In genomic region chr10:107233221-107233620, GRCm38 (mm10) we compare ENCODE assay signal across 16 mouse cellular contexts. TPM values are rescaled to one million over a fixed set of nuclear protein-coding genes. Genes with fewer than 3 reads are reported as not detected.
"Had no signal": no experiment of that assay in that cellular context is flagged by ENCODE, and none has a peak within 500 bp of the region (broad histone marks: within the 10 kb centered on the region; RNA-seq: fewer than 3 reads in every experiment).

No protein-coding gene starts in this region.

- H3K4me1 ChIP-seq: neural tube, embryonic 13.5 days; neural tube, embryonic 15.5 days; stomach, embryonic 15.5 days had no signal

- H3K27me3 ChIP-seq: neural tube, embryonic 13.5 days; neural tube, embryonic 15.5 days; stomach, embryonic 15.5 days had no signal

- H3K9me3 ChIP-seq: neural tube, embryonic 13.5 days; neural tube, embryonic 15.5 days; stomach, embryonic 15.5 days had no signal

- H3K9ac ChIP-seq: neural tube, embryonic 13.5 days; neural tube, embryonic 15.5 days; stomach, embryonic 15.5 days had no signal

- H3K27ac ChIP-seq: neural tube, embryonic 13.5 days; neural tube, embryonic 15.5 days; stomach, embryonic 15.5 days; stomach, postnatal 0 days had no signal

- H3K4me3 ChIP-seq: neural tube, embryonic 13.5 days; neural tube, embryonic 15.5 days; stomach, embryonic 15.5 days had no signal

- H3K36me3 ChIP-seq: neural tube, embryonic 13.5 days; neural tube, embryonic 15.5 days; stomach, embryonic 15.5 days had no signal

- H3K4me2 ChIP-seq: neural tube, embryonic 13.5 days; neural tube, embryonic 15.5 days; stomach, embryonic 15.5 days had no signal

- DNase-seq: retina, postnatal 1 day; right cerebral cortex, adult 18-20 months; right cerebral cortex, postnatal 14 days; right cerebral cortex, postnatal 25 days; right cerebral cortex, postnatal 4 days; spleen, adult 18-20 months; thymus, adult 18-20 months; thymus, adult 2 months; thymus, postnatal 14 days; thymus, postnatal 36 days; thymus, postnatal 4 days had no signal

RNA-seq across cellular contexts. Expression of gene Lin7a, which starts 38.3 kb away (rescaled TPM):
- polyA plus RNA-seq: spleen, adult 2 months; thymus, adult 2 months had no signal
